Mouse (Mus musculus): ENCODE results near the gene Ncmap. TPM values are rescaled to one million over a fixed set of nuclear protein-coding genes. Genes with fewer than 3 reads are reported as not detected.

Gene Ncmap
- polyA plus RNA-seq, 1 experiment from 2014 or later: 0.35 TPM

DNA sequence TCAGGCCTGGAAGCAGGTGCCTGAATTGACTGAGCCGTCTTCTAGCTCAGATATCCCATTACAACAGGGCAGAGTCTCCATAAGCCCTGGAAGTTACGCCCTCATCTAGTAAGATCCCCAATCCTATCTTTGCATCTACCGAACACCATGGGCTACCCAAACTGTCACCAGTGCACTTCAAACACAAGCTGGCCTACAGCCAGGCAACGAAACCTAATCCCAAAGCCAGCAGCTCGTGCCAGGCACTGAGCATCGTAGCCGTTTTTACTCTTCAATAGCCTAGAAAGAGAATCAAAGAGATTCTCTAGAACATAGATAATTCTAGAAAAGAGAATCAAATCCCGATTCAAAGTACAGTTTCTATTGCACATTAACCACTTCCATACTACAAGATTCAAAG, 75.0 kb downstream of the Ncmap start:
- Histone ChIP-seq H3K4me3 (no peak overlapping the region), H3K9me3 (no peaks in the 10 kb centered on the region), H3K4me1 (replicated peaks) (no peaks in the 10 kb centered on the region), H3K36me3 (peaks cover 100% of the 10 kb centered on the region), H3K27me3 (ENCODE audit: insufficient read depth, poor library complexity, severe bottlenecking) (no peaks in the 10 kb centered on the region), H3K27ac (no peak overlapping the region)
- DNase-seq (ENCODE audit: low spot score): no peak
- WGBS: 95% methylated on average over 8 of the region's 8 CpGs

MicroRNAs encoded within 50 kb of the gene (microRNA counts, 519-probe panel; counts per million panel counts)
- 1,255 counts per million, percentile 77 among the panel's probes with 10 or more counts for microRNA mmu-miR-700

Other genes with a start within 250 kb of the Ncmap start
- 184 and 220 TPM in 2 replicates for gene Clic4, start 125.4 kb downstream of the Ncmap start, polyA plus RNA-seq (2016; fragmentation: Nextera tagmentation; extraction: Ambion mirVana)
- 219 and 225 TPM in 2 replicates for gene Srrm1, start 44.9 kb downstream of the Ncmap start, polyA plus RNA-seq (2016; fragmentation: Nextera tagmentation; extraction: Ambion mirVana)
- gene Rcan3, start 35.6 kb upstream of the Ncmap start, polyA plus RNA-seq (2016; fragmentation: Nextera tagmentation; extraction: Ambion mirVana): 11.6 and 14.2 TPM in 2 replicates
- gene Stpg1, start 96.6 kb upstream of the Ncmap start, polyA plus RNA-seq (2016; fragmentation: Nextera tagmentation; extraction: Ambion mirVana): 0.66 and 1.2 TPM in 2 replicates
- 1.8 and 2.5 TPM in 2 replicates for gene Nipal3, start 96.8 kb upstream of the Ncmap start, polyA plus RNA-seq (2016; fragmentation: Nextera tagmentation; extraction: Ambion mirVana)
- 3.3 and 5.3 TPM in 2 replicates for gene Grhl3, start 175.4 kb upstream of the Ncmap start, polyA plus RNA-seq (2016; fragmentation: Nextera tagmentation; extraction: Ambion mirVana)

Data from hindbrain, embryonic 10.5 days (tissue).